Mouse (Mus musculus): ENCODE data around the gene Wdr5.
A peak's percentile ranks its signal among the peaks of the same experiment; 100 is the strongest.
"Not testable (repeated sequence)": the region's sequence is repeated elsewhere in the genome, so short reads cannot be mapped to it uniquely, and the experiment has no call there.

The Wdr5 gene

DNA sequence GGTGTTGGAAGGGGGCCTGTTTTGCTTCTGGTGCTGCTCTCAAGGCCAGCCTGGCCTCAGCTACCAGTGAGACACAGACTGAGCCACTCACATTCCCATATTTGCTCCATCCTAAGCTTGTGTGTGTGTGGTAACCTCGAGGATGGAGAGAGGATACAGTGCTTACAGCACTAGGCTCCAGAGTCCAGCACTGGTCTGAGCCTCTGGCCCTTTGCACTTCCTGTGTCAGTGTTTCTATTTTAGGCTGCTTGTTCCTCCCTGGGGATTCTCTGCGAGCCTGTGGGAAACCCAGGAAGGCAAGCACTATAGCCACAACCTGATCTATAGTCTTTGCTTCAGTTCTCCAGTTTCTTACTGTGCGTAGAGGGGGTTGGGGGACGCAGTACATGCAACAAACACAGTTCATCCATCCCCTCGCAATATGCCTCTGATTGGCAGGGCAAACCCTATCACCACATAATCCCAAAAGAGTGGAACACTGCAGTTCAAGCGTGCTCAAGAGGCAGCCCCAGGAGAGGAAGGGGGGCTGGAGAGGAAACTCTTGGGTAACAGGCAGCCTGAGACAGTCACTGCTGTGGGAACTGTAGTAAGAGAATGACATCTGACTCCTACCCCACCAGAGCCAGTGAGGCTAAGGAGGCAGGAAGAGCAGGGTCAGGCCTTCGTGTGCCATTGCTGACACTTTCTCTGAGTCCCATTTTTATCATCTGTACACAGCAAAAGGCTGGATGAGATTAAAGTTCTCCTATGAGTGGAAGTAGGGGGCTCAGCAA is 10.7 kb upstream of the Wdr5 start:
- DNase-seq (ENCODE audit: low spot score): no peak

DNA sequence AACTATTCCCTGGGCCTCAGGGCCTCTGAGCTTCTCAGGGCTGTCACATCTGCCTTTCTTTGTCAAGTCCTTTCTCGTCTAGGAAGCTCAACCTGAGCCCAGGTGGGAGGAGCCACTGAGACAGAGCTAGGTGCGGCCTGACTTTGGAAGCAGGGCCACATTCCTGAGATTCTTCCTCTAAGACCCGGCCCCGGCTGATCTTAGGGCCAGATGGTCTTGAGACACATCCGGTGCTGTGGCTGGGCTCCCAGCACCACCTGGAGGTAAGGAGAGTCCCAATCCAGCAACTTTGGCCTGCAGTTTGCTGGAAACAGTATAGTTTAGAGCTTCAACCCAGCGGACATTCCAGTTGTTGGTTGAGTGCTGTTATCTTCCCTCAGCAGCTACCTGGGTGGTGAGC is 9.4 kb upstream of the Wdr5 start:
- DNase-seq (ENCODE audit: low spot score): no peak

DNA sequence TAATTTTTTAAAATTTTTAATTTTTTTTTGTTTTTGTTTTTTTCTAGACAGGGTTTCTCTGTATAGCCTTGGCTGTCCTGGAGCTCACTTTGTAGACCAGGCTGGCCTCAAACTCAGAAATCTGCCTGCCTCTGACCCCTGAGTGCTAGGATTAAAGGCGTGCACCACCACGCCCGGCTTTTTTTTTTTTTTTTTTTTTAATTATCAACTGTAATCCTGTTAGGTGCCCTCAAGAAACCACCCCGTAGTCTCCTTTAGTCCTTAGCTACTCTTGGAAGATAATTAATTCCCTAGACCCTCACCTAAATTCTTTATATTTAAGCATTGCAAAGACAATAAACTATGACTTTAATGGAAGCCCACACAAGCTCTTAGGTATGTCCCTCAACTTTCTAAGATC is 8.3 kb upstream of the Wdr5 start:
- DNase-seq (ENCODE audit: low spot score): not testable (repeated sequence)

- DNase-seq (ENCODE audit: low spot score): no peak
Measured at GRCm38 (mm10) chr2:27507562-27507961, 7.4 kb upstream of the Wdr5 start, which contains the start of gene Brd3. Gene Brd3, minus strand, starts transcription at chr2:27507662.

- no peak for DNase-seq (ENCODE audit: low spot score)
Measured at GRCm38 (mm10) chr2:27510706-27511105, 4.3 kb upstream of the Wdr5 start.

DNA sequence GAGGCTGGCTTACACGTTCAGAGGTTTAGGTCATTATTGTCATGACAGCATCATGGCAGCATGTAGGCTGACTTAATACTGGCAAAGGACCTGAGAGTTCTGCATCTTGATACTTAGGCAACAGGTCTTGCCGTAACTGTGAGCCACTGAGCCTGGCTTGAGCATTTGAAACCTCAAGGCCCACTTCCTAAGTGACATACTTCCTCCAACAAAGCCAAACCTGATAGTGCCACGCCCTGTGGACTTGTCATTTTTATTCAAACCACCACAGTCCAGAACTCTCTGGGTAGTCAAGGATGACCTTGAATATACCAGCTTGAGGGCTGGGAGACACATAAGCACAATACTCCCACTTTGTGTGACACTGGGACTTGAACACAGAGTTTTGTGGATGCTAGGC is 2.0 kb upstream of the Wdr5 start:
- no peak for DNase-seq (ENCODE audit: low spot score)

- no peak for DNase-seq (ENCODE audit: low spot score)
Measured at GRCm38 (mm10) chr2:27513861-27514260, 1.1 kb upstream of the Wdr5 start.

DNA sequence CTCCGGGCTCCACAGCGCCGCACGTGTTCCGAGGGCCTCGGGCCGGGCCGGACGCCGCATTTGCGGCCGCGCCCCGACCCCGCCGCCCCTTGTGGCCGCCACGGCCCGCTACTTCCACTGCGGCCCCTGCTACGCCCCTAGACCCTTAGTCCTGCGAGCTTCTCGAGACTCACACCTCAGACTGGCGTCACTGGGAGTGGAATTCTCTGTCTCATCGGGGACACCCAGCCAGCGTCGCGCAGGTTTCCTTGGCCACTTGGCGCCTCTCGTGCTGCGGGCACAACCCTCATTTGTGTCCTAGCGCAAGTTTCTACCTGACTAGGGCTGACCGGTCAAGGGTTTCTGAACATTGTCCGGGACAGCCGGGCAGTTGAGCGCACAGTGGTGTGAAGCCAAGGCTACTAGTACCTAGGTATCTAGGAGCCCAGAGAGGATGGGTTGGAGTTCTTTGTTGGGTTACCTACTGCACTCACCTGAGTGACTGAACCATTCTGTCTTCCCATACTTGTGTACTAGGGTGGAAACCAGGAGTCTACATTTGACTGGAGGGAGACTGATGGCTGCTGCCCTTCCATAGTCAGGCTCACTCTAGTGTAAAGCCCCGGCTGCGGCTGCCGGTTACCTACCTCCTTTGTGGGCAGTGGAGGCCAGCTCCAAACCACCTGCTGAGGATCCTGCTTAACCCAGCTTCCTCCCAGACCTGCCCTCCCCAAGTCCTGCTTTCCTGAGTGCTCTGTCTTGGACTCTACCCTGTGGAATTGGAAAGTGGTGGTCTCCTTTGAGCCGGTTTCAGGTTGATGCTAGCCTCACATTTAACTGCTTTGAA is 597 bp downstream of the Wdr5 start:
- DNase-seq (ENCODE audit: low spot score): peak; percentile 13

GRCm38 (mm10) chr2:27516289-27516688 is 1.3 kb downstream of the Wdr5 start:
- no peak for DNase-seq (ENCODE audit: low spot score)

DNA sequence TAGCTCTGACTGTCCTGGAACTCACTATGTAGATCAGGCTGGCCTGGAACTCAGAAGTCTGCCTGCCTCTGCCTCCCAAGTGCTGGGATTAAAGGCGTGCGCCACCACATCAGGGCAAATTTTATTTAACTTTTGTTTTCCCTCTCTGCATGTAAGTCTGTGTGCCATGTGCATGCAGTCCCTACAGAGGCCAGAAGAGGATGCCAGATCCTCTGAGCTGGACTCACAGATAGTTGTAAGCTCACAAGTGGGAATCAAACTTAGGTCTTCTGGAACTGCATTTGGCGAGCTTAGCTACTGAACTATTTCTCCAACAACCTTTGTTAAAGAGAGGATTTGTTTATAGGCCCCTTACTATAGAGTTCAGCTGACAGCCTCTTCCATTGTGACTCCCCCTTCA is 3.3 kb downstream of the Wdr5 start:
- no peak for DNase-seq (ENCODE audit: low spot score)

- DNase-seq (ENCODE audit: low spot score): not testable (repeated sequence)
Measured at GRCm38 (mm10) chr2:27538455-27539330, 23.7 kb downstream of the Wdr5 start.

DNA sequence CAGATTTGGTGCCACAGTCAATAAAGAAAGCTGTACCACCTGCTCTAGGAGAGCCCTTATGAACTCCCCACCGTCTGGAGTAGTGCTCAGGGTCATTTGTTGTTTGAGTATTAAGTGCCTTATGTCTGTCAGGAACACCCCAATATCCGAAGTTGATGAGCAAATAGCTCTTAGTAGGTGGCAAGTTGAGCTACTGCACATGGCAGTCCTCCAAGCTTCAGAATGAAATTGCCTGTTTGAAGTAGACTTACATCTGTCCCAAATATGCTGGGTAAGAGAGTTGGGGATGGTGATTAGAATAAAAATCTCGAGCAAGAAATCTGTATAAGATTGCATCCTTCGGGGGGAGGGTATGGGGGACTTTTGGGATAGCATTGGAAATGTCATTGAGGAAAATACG is 24.4 kb downstream of the Wdr5 start:
- DNase-seq (ENCODE audit: low spot score): no peak

GRCm38 (mm10) chr2:27539772-27540514 is 25.0 kb downstream of the Wdr5 start:
- peak; percentile 99 for DNase-seq (ENCODE audit: low spot score)

- DNase-seq (ENCODE audit: low spot score): no peak
Measured at GRCm38 (mm10) chr2:27540515-27540836, 25.5 kb downstream of the Wdr5 start.

GRCm38 (mm10) chr2:27541225-27541624 is 26.3 kb downstream of the Wdr5 start:
- no peak for DNase-seq (ENCODE audit: low spot score)

GRCm38 (mm10) chr2:27544613-27545012 is 29.7 kb downstream of the Wdr5 start:
- no peak for DNase-seq (ENCODE audit: low spot score)

GRCm38 (mm10) chr2:27545517-27545916 is 30.6 kb downstream of the Wdr5 start:
- not testable (repeated sequence) for DNase-seq (ENCODE audit: low spot score)

GRCm38 (mm10) chr2:27546041-27546440 is 31.1 kb downstream of the Wdr5 start:
- not testable (repeated sequence) for DNase-seq (ENCODE audit: low spot score)

DNA sequence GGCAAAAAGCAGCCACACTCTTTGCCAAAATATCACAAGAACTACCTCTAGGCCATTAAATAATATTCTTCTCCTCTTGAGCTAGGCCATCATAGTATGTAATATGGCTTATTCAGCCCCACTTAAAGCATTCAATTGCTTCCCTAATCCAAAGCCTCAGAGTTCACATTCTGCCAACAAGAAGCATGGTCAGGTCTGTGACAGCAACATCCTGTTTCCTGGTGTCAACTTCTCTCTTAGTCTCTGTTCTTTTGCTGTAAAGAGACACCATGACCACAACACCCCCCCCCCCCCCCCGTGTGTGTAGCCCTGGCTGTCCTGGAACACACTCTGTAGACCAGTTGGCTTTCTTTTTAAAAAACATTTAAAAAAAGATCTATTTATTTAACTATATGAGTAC is 32.4 kb downstream of the Wdr5 start:
- no peak for DNase-seq (ENCODE audit: low spot score)

GRCm38 (mm10) chr2:27547986-27548385 is 33.0 kb downstream of the Wdr5 start:
- no peak for DNase-seq (ENCODE audit: low spot score)

GRCm38 (mm10) chr2:27548664-27549369 is 33.9 kb downstream of the Wdr5 start:
- no peak for DNase-seq (ENCODE audit: low spot score)

Data from layer of hippocampus, adult 11-12 months (tissue).